Mouse (Mus musculus): ENCODE results near the gene Syne4.

GRCm38 (mm10) chr7:30265531-30265930 is 49.1 kb upstream of the Syne4 start:
- no peak for TF ChIP-seq POLR2A (IDR thresholded peaks at IDR 0.05; ENCODE audit: insufficient read depth, low read depth, low read length)
- no peak for TF ChIP-seq CTCF (IDR thresholded peaks at IDR 0.05)
- TF ChIP-seq EP300 (IDR thresholded peaks at IDR 0.05; ENCODE audit: insufficient read depth, low read depth, low read length): no peak
